Mouse (Mus musculus) cerebellum, adult 2 months (tissue): ENCODE measurements around the gene Fryl.

Source experiments
- CTCF ChIP-seq: fragments of 200-500 bp; IDR thresholded peaks from 2 replicates; pipeline ENCODE4 v1.5.1; 2011; ENCODE audit warnings: low read depth, mild to moderate bottlenecking, control low read depth, low read length, moderate library complexity, borderline replicate concordance; ENCODE audit not compliant: insufficient read depth
- POLR2A ChIP-seq: fragments of 200-500 bp; IDR thresholded peaks from 2 replicates; pipeline ENCODE4 v1.6.1; 2011; ENCODE audit warnings: low read length, control low read depth, borderline replicate concordance; ENCODE audit not compliant: insufficient read depth

DNA sequence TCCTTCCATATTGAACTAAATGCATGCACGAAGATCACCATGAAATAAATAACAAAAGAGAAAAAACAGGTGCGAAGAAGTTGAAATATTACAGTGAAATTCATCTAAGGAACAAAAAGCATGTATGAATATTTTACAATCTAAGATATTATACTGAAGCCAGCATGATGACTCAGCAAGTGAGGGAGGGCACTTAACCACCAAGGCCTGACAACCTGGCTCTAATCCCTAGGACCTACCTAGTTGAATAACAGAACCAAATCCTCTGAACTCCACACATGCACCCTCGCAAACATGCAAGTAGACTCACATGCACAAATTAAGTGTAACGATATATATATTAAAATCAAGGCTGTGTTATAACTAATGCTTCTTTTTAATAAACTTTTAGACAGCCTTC, 7.1 kb downstream of the Fryl start:
- no peak for TF ChIP-seq CTCF
- TF ChIP-seq POLR2A, result no peak
